Mouse (Mus musculus): ENCODE measurements around the gene Fubp1. TPM values are rescaled to one million over a fixed set of nuclear protein-coding genes. Genes with fewer than 3 reads are reported as not detected.
A peak's percentile ranks its signal among the peaks of the same experiment; 100 is the strongest.

Gene Fubp1
- polyA plus RNA-seq, 1 experiment from 2014 or later: 74.9 TPM

- Histone ChIP-seq H3K36me3 (ENCODE audit: insufficient read depth, low read length) (peaks cover 7% of the 10 kb centered on the region), H3K4me3 (ENCODE audit: low read depth, low read length) (no peak overlapping the region), H3K27me3 (replicated peaks; ENCODE audit: insufficient read depth, low read length) (no peaks in the 10 kb centered on the region), H3K4me1 (ENCODE audit: insufficient read depth, low read depth, low read length) (no peaks in the 10 kb centered on the region), H3K4me2 (replicated peaks; ENCODE audit: low read depth, low read length) (no peak overlapping the region), H3K9me3 (ENCODE audit: low read length) (no peaks in the 10 kb centered on the region), H3K27ac (ENCODE audit: low read length) (no peak overlapping the region), H3K9ac (replicated peaks; ENCODE audit: low read depth) (no peak overlapping the region)
- DNase-seq (ENCODE audit: low spot score) (no peak), ATAC-seq (no peak)
- TF ChIP-seq CTCF (IDR thresholded peaks at IDR 0.05) (no peak), EP300 (IDR thresholded peaks at IDR 0.05) (no peak)
- 95% methylated on average over 1 of the region's 1 CpGs for WGBS
These were observed 25.0 kb downstream of the Fubp1 start for GRCm38 (mm10) chr3:152235238-152235637.

DNA sequence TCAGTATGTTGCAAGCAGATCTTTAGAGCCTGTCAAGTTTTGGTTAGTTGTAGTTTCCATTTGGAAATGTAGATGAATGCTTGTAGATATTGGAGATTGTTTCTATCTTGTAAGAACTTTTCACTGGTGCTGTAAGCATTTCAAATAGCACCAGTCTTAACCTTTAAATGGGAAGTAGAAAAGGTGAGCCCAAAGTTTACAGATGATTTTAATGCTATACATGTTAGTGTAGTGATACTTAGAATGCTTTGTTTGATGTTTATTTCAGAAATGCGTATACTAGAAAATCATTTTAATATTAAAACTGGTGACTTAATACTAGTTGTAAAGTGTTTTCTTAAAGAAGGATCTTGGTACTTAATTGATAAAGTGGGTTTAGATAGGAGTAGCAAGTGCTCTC lies 25.6 kb downstream of the Fubp1 start:
- WGBS: 89% methylated on average over 1 of the region's 1 CpGs
- no peaks in the 10 kb centered on the region for H3K9me3 ChIP-seq (ENCODE audit: low read length)
- DNase-seq (ENCODE audit: low spot score) (no peak), ATAC-seq (no peak)
- H3K4me2 ChIP-seq (replicated peaks; ENCODE audit: low read depth, low read length): no peak overlapping the region
- no peak overlapping the region for H3K27ac ChIP-seq (ENCODE audit: low read length)
- no peaks in the 10 kb centered on the region for H3K27me3 ChIP-seq (replicated peaks; ENCODE audit: insufficient read depth, low read length)
- no peak overlapping the region for H3K9ac ChIP-seq (replicated peaks; ENCODE audit: low read depth)
- no peak for TF ChIP-seq EP300 (IDR thresholded peaks at IDR 0.05)
- no peak for TF ChIP-seq CTCF (IDR thresholded peaks at IDR 0.05)
- H3K36me3 ChIP-seq (ENCODE audit: insufficient read depth, low read length): peaks cover 7% of the 10 kb centered on the region
- H3K4me1 ChIP-seq (ENCODE audit: insufficient read depth, low read depth, low read length): no peaks in the 10 kb centered on the region
- no peak overlapping the region for H3K4me3 ChIP-seq (ENCODE audit: low read depth, low read length)

DNA sequence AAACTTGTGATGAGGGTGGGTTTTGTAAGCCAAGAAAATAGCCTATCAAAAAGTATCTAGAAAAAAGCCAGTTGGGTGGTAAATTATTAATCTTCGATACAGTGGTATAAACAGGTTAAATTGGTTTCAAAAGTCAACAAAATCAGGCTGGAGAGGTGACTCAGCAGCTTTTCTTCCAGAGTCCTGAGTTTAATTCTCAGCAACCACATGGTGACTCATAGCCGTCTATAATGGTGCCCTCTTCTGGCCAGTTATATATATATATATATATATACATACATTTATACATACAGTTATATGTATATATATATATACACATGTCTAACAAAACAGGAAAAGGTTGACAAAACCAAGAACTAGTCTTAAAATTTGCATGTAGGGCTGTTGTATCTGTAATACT lies 28.6 kb downstream of the Fubp1 start:
- TF ChIP-seq EP300 (IDR thresholded peaks at IDR 0.05) (no peak), CTCF (IDR thresholded peaks at IDR 0.05) (peak; percentile 26; the same call in 1 of the 2 replicates)
- Histone ChIP-seq H3K27ac (ENCODE audit: low read length) (no peak overlapping the region), H3K36me3 (ENCODE audit: insufficient read depth, low read length) (no peaks in the 10 kb centered on the region; the same call in 1 of the 2 replicates), H3K9me3 (ENCODE audit: low read length) (no peaks in the 10 kb centered on the region), H3K4me2 (replicated peaks; ENCODE audit: low read depth, low read length) (no peak overlapping the region), H3K4me1 (ENCODE audit: insufficient read depth, low read depth, low read length) (no peaks in the 10 kb centered on the region), H3K9ac (replicated peaks; ENCODE audit: low read depth) (no peak overlapping the region), H3K4me3 (ENCODE audit: low read depth, low read length) (no peak overlapping the region), H3K27me3 (replicated peaks; ENCODE audit: insufficient read depth, low read length) (no peaks in the 10 kb centered on the region)
- DNase-seq (ENCODE audit: low spot score) (peak; percentile 77), ATAC-seq (peak; percentile 32)
- 34% methylated on average over 2 of the region's 2 CpGs for WGBS

DNA sequence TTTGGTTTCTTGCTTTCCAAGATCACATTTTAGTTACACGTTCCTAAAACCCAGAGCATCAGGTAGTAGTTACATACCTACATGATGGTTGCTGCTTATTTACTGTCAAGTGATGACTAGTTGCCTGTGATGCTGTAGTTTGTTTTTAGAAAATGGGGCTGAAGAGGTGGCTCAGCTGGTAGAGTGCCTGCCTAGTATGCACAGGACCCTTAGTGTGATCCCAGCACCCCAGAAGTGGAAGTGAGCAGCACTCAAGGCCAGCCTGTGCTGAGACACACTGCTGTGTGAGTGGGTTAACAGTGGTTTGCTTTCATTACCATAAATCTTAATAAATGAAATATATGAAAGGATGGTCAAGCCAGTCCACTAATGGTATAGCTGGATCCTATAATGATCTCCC lies 29.4 kb downstream of the Fubp1 start:
- ATAC-seq: no peak
- no peaks in the 10 kb centered on the region; the same call in 1 of the 2 replicates for H3K36me3 ChIP-seq (ENCODE audit: insufficient read depth, low read length)

GRCm38 (mm10) chr3:152241098-152241497 lies 30.9 kb downstream of the Fubp1 start:
- no peak for DNase-seq (ENCODE audit: low spot score)
- Histone ChIP-seq H3K27ac (ENCODE audit: low read length) (no peak overlapping the region), H3K4me1 (ENCODE audit: insufficient read depth, low read depth, low read length) (no peaks in the 10 kb centered on the region), H3K9ac (replicated peaks; ENCODE audit: low read depth) (no peak overlapping the region), H3K4me2 (replicated peaks; ENCODE audit: low read depth, low read length) (no peak overlapping the region), H3K9me3 (ENCODE audit: low read length) (no peaks in the 10 kb centered on the region), H3K27me3 (replicated peaks; ENCODE audit: insufficient read depth, low read length) (no peaks in the 10 kb centered on the region), H3K4me3 (ENCODE audit: low read depth, low read length) (no peak overlapping the region), H3K36me3 (ENCODE audit: insufficient read depth, low read length) (no peaks in the 10 kb centered on the region; the same call in 1 of the 2 replicates)
- 70% methylated on average over 3 of the region's 3 CpGs for WGBS
- TF ChIP-seq CTCF (IDR thresholded peaks at IDR 0.05): no peak
- no peak for TF ChIP-seq EP300 (IDR thresholded peaks at IDR 0.05)
- ATAC-seq: no peak

More for the DNA sequence above, 29.4 kb downstream of the Fubp1 start:
- Histone ChIP-seq H3K4me3 (ENCODE audit: low read depth, low read length) (no peak overlapping the region), H3K4me1 (ENCODE audit: insufficient read depth, low read depth, low read length) (no peaks in the 10 kb centered on the region), H3K4me2 (replicated peaks; ENCODE audit: low read depth, low read length) (no peak overlapping the region), H3K27me3 (replicated peaks; ENCODE audit: insufficient read depth, low read length) (no peaks in the 10 kb centered on the region), H3K9ac (replicated peaks; ENCODE audit: low read depth) (no peak overlapping the region), H3K27ac (ENCODE audit: low read length) (no peak overlapping the region), H3K9me3 (ENCODE audit: low read length) (no peaks in the 10 kb centered on the region)
- 98% methylated on average over 1 of the region's 1 CpGs for WGBS
- TF ChIP-seq CTCF (IDR thresholded peaks at IDR 0.05): no peak
- no peak for TF ChIP-seq EP300 (IDR thresholded peaks at IDR 0.05)
- DNase-seq (ENCODE audit: low spot score): no peak

- no peaks in the 10 kb centered on the region for H3K9me3 ChIP-seq (ENCODE audit: low read length)
- no peaks in the 10 kb centered on the region for H3K4me1 ChIP-seq (ENCODE audit: insufficient read depth, low read depth, low read length)
- no peak overlapping the region for H3K4me2 ChIP-seq (replicated peaks; ENCODE audit: low read depth, low read length)
- H3K9ac ChIP-seq (replicated peaks; ENCODE audit: low read depth): no peak overlapping the region
- H3K4me3 ChIP-seq (ENCODE audit: low read depth, low read length): no peak overlapping the region
- no peaks in the 10 kb centered on the region; the same call in 1 of the 2 replicates for H3K36me3 ChIP-seq (ENCODE audit: insufficient read depth, low read length)
- no peaks in the 10 kb centered on the region for H3K27me3 ChIP-seq (replicated peaks; ENCODE audit: insufficient read depth, low read length)
- no peak overlapping the region for H3K27ac ChIP-seq (ENCODE audit: low read length)
- TF ChIP-seq CTCF (IDR thresholded peaks at IDR 0.05) (no peak), EP300 (IDR thresholded peaks at IDR 0.05) (no peak)
- WGBS: 73% methylated on average over 4 of the region's 4 CpGs
- ATAC-seq: no peak
- DNase-seq (ENCODE audit: low spot score): no peak
These were observed 33.1 kb downstream of the Fubp1 start for GRCm38 (mm10) chr3:152243304-152243703.
